ENCODE assay signal across 11 mouse cellular contexts in genomic region chr11:78820337-78821000, GRCm38 (mm10). TPM values are rescaled to one million over a fixed set of nuclear protein-coding genes. Genes with fewer than 3 reads are reported as not detected.
A peak's percentile ranks its signal among the peaks of the same experiment; 100 is the strongest.
DNase-seq lines count a peak whose midpoint lies in the region; ATAC-seq lines count a peak whose summit lies in the region.
"Had no signal": no experiment of that assay in that cellular context is flagged by ENCODE, and none has a peak within 500 bp of the region (broad histone marks: within the 10 kb centered on the region; RNA-seq: fewer than 3 reads in every experiment).

No protein-coding gene starts in this region.

- no peaks in the 10 kb centered on the region for H3K36me3 ChIP-seq in forebrain, embryonic 15.5 days

- no peaks in the 10 kb centered on the region for H3K9me3 ChIP-seq in forebrain, embryonic 15.5 days

- H3K4me2 ChIP-seq in forebrain, embryonic 15.5 days (replicated peaks): no peak overlapping the region

- H3K4me1 ChIP-seq in forebrain, embryonic 15.5 days: peaks cover 73% of the 10 kb centered on the region

- 20% methylated on average over 12 of the region's 12 CpGs for WGBS in forebrain, embryonic 15.5 days

- ATAC-seq in forebrain, embryonic 15.5 days (replicated peaks): no peak

- peak; percentile 80 for DNase-seq in heart, adult 11 months
- DNase-seq in heart, postnatal 4 days: no peak
- peak; percentile 18 to 19 for DNase-seq in spleen, postnatal 36 days (ENCODE audit: low spot score in 2 of 2)
- no peak for DNase-seq in spleen, postnatal 10 days (ENCODE audit: low spot score in 2 of 2)
- no peak for DNase-seq in right cerebral cortex, postnatal 14 days
- DNase-seq in cerebellum, postnatal 10 days: no peak
- no peak for DNase-seq in ovary, postnatal 36 days (ENCODE audit: low spot score)
- DNase-seq: cerebellum, adult 9-10 months; right cerebral cortex, postnatal 4 days had no signal

- H3K27me3 ChIP-seq in forebrain, embryonic 15.5 days: no peaks in the 10 kb centered on the region

- no peak overlapping the region for H3K4me3 ChIP-seq in forebrain, embryonic 15.5 days
- H3K4me3 ChIP-seq: myocyte had no signal

- peak overlapping the region; percentile 36; the same call in 1 of the 2 replicates for H3K27ac ChIP-seq in forebrain, embryonic 15.5 days (replicated peaks)

- no peak overlapping the region for H3K9ac ChIP-seq in forebrain, embryonic 15.5 days (replicated peaks)

RNA-seq across cellular contexts. Expression of gene Lyrm9, which starts 5.9 kb away (rescaled TPM):
- 10 to 100 TPM; 33.0 to 34.3 TPM for total RNA-seq in heart, postnatal 4 days (2021)
- polyA plus RNA-seq in forebrain, embryonic 15.5 days (2015; fragmentation: Nextera tagmentation; extraction: Ambion mirVana): 29.7 and 32.7 TPM in 2 replicates

Comparison
In these comparisons a context has a peak if more than half of its experiments do, and no peak if none do; other contexts are left out.
1. DNase-seq: peak in heart, adult 11 months (single experiment) and spleen, postnatal 36 days (2 of 2); none in heart, postnatal 4 days (single experiment), spleen, postnatal 10 days (0 of 2), right cerebral cortex, postnatal 14 days (single experiment), cerebellum, postnatal 10 days (0 of 2) and ovary, postnatal 36 days (single experiment).